Comparison of ENCODE assay signal across 8 mouse cellular contexts in genomic region chr17:63324039-63324438, GRCm38 (mm10).
DNase-seq lines count a peak whose midpoint lies in the region; ATAC-seq lines count a peak whose summit lies in the region.

No protein-coding gene starts in this region.

- H3K4me2 ChIP-seq in intestine, embryonic 15.5 days (replicated peaks), result no peak overlapping the region
- H3K4me2 ChIP-seq in midbrain, embryonic 12.5 days (replicated peaks), result no peak overlapping the region

- intact Hi-C loops in left cerebral cortex, postnatal 25 days (cut with DNase I), result loop anchor here (2.0 kb wide), 2 partner anchors 91 to 145 kb away; no protein-coding TSS in a partner anchor

- 33% methylated on average over 2 of the region's 2 CpGs for WGBS in intestine, embryonic 15.5 days
- WGBS in midbrain, embryonic 12.5 days, result 29% methylated on average over 2 of the region's 2 CpGs

- peak; percentile 10 to 55 for DNase-seq in urinary bladder, adult 18-20 months (ENCODE audit: low spot score in 2 of 2)
- DNase-seq in urinary bladder, adult 2 months (ENCODE audit: low spot score), result no peak
- DNase-seq in cerebellum, adult 8-10 months, result peak; percentile 76
- peak; percentile 74 for DNase-seq in forelimb bud, embryonic 11.5 days (ENCODE audit: low read depth, low spot score)
- DNase-seq in left cerebral cortex, postnatal 25 days (ENCODE audit: low spot score in 2 of 2), result peak; percentile 74
- DNase-seq in spleen, adult 18-20 months, result peak; percentile 25 to 79

- ATAC-seq in intestine, embryonic 15.5 days, result peak; percentile 80
- ATAC-seq in midbrain, embryonic 12.5 days (ENCODE audit: low FRiP score, low read depth), result peak; percentile 63; the same call in 1 of the 2 replicates

- no peaks in the 10 kb centered on the region for H3K27me3 ChIP-seq in intestine, embryonic 15.5 days (replicated peaks)
- 0 out of 2 replicates have a peak, but pooled peaks cover 3% of the 10 kb centered on the region for H3K27me3 ChIP-seq in midbrain, embryonic 12.5 days

- no peaks in the 10 kb centered on the region for H3K9me3 ChIP-seq in intestine, embryonic 15.5 days
- H3K9me3 ChIP-seq in midbrain, embryonic 12.5 days, result no peaks in the 10 kb centered on the region

- H3K4me3 ChIP-seq in intestine, embryonic 15.5 days (replicated peaks), result no peak overlapping the region
- no peak overlapping the region for H3K4me3 ChIP-seq in midbrain, embryonic 12.5 days

- no peaks in the 10 kb centered on the region for H3K36me3 ChIP-seq in intestine, embryonic 15.5 days
- no peaks in the 10 kb centered on the region for H3K36me3 ChIP-seq in midbrain, embryonic 12.5 days

- H3K4me1 ChIP-seq in intestine, embryonic 15.5 days (replicated peaks), result no peaks in the 10 kb centered on the region
- H3K4me1 ChIP-seq in midbrain, embryonic 12.5 days, result peaks cover 16% of the 10 kb centered on the region

- H3K27ac ChIP-seq in intestine, embryonic 15.5 days, result no peak overlapping the region
- no peak overlapping the region for H3K27ac ChIP-seq in midbrain, embryonic 12.5 days (replicated peaks)

- H3K9ac ChIP-seq in intestine, embryonic 15.5 days, result no peak overlapping the region
- no peak overlapping the region for H3K9ac ChIP-seq in midbrain, embryonic 12.5 days (replicated peaks)
